Mouse (Mus musculus): Measurements from ENCODE around the gene Smoc1. TPM values are rescaled to one million over a fixed set of nuclear protein-coding genes. Genes with fewer than 3 reads are reported as not detected.

The Smoc1 gene
- polyA plus RNA-seq, 1 experiment from 2014 or later = 7.1 TPM

DNA sequence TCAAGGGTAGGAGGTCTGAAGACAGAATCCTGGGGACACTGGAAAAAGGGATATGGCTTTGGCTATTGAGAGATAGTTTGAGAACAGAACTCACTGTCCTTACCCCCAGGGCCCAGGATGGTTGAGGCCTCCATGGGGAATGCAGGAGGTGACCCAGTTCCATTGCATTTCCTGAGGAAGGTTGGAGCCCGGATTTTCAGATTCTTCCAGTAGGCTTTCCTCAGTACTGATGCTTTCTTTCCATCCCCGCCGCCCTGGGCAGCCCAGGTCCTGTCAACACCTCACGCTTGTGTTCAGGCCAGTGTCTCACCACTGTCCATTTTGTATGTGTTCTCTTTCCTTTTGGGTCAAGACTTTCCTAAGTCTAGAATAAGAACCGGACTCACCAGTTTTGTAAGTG is 56.5 kb downstream of the Smoc1 start:
- Histone ChIP-seq H3K9me3 (replicated peaks; ENCODE audit: control insufficient read depth, low read length) (peaks cover 4% of the 10 kb centered on the region; the same call in 1 of the 2 replicates), H3K36me3 (ENCODE audit: control insufficient read depth, insufficient read depth, low read length) (no peaks in the 10 kb centered on the region), H3K4me3 (ENCODE audit: low read depth, low read length) (no peak overlapping the region), H3K4me1 (ENCODE audit: control insufficient read depth, insufficient read depth, low read length) (no peaks in the 10 kb centered on the region), H3K27me3 (replicated peaks; ENCODE audit: control insufficient read depth, insufficient read depth, low read length) (no peaks in the 10 kb centered on the region), H3K27ac (ENCODE audit: low read depth, low read length) (no peak overlapping the region), H3K9ac (ENCODE audit: low read length) (no peak overlapping the region), H3K4me2 (ENCODE audit: low read length) (no peak overlapping the region)
- WGBS = 94% methylated on average over 5 of the region's 5 CpGs
- no peak for DNase-seq (ENCODE audit: low spot score)
- ATAC-seq = no peak

DNA sequence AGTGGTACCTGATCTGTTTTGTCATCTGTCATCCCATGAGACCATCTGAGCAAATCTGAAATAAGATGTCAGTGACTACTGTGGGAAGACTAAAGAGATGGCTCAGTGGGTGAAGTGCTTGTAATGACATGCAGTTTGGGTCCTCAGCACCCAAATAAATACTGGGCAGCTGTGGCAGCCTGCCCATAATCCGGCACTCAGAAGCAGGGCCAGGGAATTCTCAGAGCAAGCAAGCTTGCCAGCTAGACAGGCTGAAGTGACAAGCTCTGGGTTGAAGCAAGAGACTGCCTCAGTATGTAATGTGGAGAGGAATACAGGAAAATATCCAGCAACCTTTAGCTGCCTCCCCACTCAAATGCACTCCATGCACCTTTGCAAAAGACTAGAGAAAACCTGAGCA is 58.6 kb downstream of the Smoc1 start:
- Histone ChIP-seq H3K9ac (ENCODE audit: low read length) (no peak overlapping the region), H3K4me3 (ENCODE audit: low read depth, low read length) (no peak overlapping the region), H3K9me3 (replicated peaks; ENCODE audit: control insufficient read depth, low read length) (no peaks in the 10 kb centered on the region), H3K27me3 (replicated peaks; ENCODE audit: control insufficient read depth, insufficient read depth, low read length) (no peaks in the 10 kb centered on the region), H3K27ac (ENCODE audit: low read depth, low read length) (no peak overlapping the region), H3K36me3 (ENCODE audit: control insufficient read depth, insufficient read depth, low read length) (no peaks in the 10 kb centered on the region), H3K4me2 (ENCODE audit: low read length) (no peak overlapping the region), H3K4me1 (ENCODE audit: control insufficient read depth, insufficient read depth, low read length) (no peaks in the 10 kb centered on the region)
- DNase-seq (ENCODE audit: low spot score) (peak; percentile 50), ATAC-seq (no peak; the same call in 1 of the 2 replicates)
- WGBS = 62% methylated on average over 1 of the region's 1 CpGs

DNA sequence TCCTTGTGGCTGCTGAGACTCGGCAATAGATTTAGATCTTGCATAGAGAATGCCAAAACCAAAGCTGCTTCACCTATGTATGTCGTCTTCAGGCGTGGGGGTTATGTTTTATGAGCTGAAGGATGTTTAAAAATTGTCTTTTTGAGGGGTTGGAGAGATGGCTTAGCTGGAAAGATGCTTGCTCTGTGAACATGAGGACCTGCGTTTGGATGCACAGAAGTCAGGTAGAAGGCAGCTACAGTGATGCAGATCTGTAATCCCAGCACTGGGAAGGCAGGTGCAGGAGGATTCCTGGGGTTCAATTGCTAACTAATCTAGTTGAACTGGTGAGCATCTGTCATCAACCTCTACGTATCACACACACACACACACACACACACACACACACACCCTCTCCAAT is 61.5 kb downstream of the Smoc1 start:
- H3K9me3 ChIP-seq (replicated peaks; ENCODE audit: control insufficient read depth, low read length) = no peaks in the 10 kb centered on the region
- no peak overlapping the region for H3K9ac ChIP-seq (ENCODE audit: low read length)
- no peaks in the 10 kb centered on the region for H3K27me3 ChIP-seq (replicated peaks; ENCODE audit: control insufficient read depth, insufficient read depth, low read length)
- ATAC-seq (no peak), DNase-seq (ENCODE audit: low spot score) (no peak)
- no peak overlapping the region for H3K4me2 ChIP-seq (ENCODE audit: low read length)
- H3K4me1 ChIP-seq (ENCODE audit: control insufficient read depth, insufficient read depth, low read length) = no peaks in the 10 kb centered on the region
- 82% methylated on average over 5 of the region's 5 CpGs for WGBS
- H3K27ac ChIP-seq (ENCODE audit: low read depth, low read length) = no peak overlapping the region
- no peaks in the 10 kb centered on the region for H3K36me3 ChIP-seq (ENCODE audit: control insufficient read depth, insufficient read depth, low read length)
- no peak overlapping the region for H3K4me3 ChIP-seq (ENCODE audit: low read depth, low read length)

DNA sequence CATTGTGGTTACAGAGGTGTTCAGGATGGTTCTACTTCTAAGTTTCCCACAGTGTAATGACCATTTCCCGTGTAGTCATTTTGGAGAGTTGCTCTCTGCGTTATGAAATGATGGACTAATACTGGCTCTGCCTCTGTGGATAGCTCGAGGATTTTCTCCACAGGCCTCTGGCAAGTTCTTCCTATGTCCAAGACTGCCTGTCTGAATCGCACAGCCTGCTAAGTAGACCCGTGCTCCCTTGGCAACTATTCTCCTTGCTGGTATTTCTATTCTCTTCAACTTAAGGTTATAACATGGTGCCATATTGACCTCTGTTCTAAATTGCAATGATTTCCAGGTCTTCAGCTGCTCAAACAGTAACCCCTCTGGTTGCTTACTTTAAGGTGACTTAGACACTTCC is 65.0 kb downstream of the Smoc1 start:
- H3K4me2 ChIP-seq (ENCODE audit: low read length) = no peak overlapping the region
- H3K27me3 ChIP-seq (replicated peaks; ENCODE audit: control insufficient read depth, insufficient read depth, low read length) = no peaks in the 10 kb centered on the region
- H3K4me1 ChIP-seq (ENCODE audit: control insufficient read depth, insufficient read depth, low read length) = no peaks in the 10 kb centered on the region
- no peak overlapping the region for H3K27ac ChIP-seq (ENCODE audit: low read depth, low read length)
- H3K36me3 ChIP-seq (ENCODE audit: control insufficient read depth, insufficient read depth, low read length) = no peaks in the 10 kb centered on the region
- WGBS = 86% methylated on average over 5 of the region's 5 CpGs
- H3K4me3 ChIP-seq (ENCODE audit: low read depth, low read length) = no peak overlapping the region
- DNase-seq (ENCODE audit: low spot score) = no peak
- no peaks in the 10 kb centered on the region for H3K9me3 ChIP-seq (replicated peaks; ENCODE audit: control insufficient read depth, low read length)
- H3K9ac ChIP-seq (ENCODE audit: low read length) = no peak overlapping the region
- ATAC-seq = no peak

DNA sequence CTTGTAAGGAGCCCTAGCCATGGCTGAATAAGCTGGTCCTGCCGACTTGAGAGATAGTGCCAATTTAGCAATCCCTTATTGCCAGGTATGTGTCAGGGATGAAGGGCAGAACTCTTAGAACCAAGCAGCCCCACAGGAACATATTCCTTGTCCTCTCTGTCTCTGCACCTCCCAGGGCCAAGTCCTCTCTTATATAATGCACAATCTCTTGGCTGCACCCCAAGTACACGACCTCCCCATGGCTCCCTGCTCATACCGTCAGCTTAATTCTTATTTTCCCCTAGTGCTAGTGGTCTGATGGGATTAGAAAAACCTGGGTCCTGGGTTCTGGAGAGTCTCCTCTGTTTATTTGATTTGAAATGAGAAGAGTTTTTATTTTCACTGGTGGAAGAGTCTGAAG is 66.0 kb downstream of the Smoc1 start:
- H3K36me3 ChIP-seq (ENCODE audit: control insufficient read depth, insufficient read depth, low read length) = no peaks in the 10 kb centered on the region
- H3K9me3 ChIP-seq (replicated peaks; ENCODE audit: control insufficient read depth, low read length) = no peaks in the 10 kb centered on the region
- H3K9ac ChIP-seq (ENCODE audit: low read length) = no peak overlapping the region
- H3K4me1 ChIP-seq (ENCODE audit: control insufficient read depth, insufficient read depth, low read length) = no peaks in the 10 kb centered on the region
- 87% methylated on average over 3 of the region's 3 CpGs for WGBS
- H3K4me3 ChIP-seq (ENCODE audit: low read depth, low read length) = no peak overlapping the region
- H3K4me2 ChIP-seq (ENCODE audit: low read length) = no peak overlapping the region
- H3K27ac ChIP-seq (ENCODE audit: low read depth, low read length) = no peak overlapping the region
- H3K27me3 ChIP-seq (replicated peaks; ENCODE audit: control insufficient read depth, insufficient read depth, low read length) = no peaks in the 10 kb centered on the region
- DNase-seq (ENCODE audit: low spot score) = no peak
- ATAC-seq = no peak

DNA sequence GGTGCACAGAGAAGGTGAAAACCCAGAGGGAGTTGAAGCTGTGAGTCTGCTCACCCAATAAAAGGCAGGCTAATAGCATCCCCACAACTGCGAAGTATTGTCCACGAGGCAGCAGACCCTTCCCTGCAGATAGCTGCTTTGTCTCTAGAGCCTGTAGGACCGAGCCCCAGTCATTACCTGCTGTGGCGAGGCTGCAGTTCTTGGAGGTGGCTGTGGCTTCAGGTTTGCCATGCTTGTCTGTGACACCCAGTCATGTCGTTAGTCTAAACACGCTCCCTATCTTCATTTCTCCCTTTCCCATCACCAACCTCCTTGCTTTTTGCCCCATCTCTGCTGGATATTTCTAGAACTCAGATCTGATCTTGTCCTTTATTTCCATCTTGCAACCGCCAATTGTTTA is 66.6 kb downstream of the Smoc1 start:
- Histone ChIP-seq H3K36me3 (ENCODE audit: control insufficient read depth, insufficient read depth, low read length) (no peaks in the 10 kb centered on the region), H3K4me1 (ENCODE audit: control insufficient read depth, insufficient read depth, low read length) (no peaks in the 10 kb centered on the region), H3K9me3 (replicated peaks; ENCODE audit: control insufficient read depth, low read length) (no peaks in the 10 kb centered on the region), H3K27ac (ENCODE audit: low read depth, low read length) (no peak overlapping the region), H3K9ac (ENCODE audit: low read length) (no peak overlapping the region), H3K4me3 (ENCODE audit: low read depth, low read length) (no peak overlapping the region), H3K4me2 (ENCODE audit: low read length) (no peak overlapping the region), H3K27me3 (replicated peaks; ENCODE audit: control insufficient read depth, insufficient read depth, low read length) (no peaks in the 10 kb centered on the region)
- 66% methylated on average over 7 of the region's 7 CpGs for WGBS
- no peak for ATAC-seq
- no peak for DNase-seq (ENCODE audit: low spot score)

DNA sequence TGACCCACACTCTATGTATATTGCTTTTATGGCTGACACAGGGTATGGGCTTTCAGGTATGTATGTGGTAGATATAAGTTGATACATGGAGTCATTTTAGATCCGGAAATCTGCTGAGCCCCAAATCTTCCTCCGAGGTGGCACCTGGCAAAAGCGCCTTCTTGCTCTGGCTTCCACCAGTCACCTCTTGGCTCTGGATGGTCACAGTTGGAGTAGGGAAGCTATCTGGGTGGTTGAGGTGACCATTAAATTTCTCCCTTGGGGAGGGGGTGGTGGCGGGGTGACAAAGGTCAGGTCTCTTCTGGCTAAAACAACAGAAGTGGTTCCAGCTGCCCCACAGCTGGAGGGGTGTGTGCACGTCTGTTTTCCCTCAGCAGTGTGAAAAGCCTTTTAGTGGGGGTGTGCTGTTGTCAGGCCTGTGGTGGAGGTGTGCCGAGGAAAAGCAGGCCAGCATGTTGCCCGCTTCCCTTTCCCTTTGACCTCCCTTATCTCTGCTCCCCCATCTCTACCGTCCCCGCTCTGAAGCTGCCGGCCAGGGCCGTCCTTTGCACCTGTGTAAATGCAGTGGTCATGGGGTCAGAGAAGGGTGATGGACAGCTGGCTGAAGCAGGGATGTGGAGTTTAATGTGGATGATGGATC is 68.3 kb downstream of the Smoc1 start:
- no peaks in the 10 kb centered on the region for H3K36me3 ChIP-seq (ENCODE audit: control insufficient read depth, insufficient read depth, low read length)
- H3K9me3 ChIP-seq (replicated peaks; ENCODE audit: control insufficient read depth, low read length) = no peaks in the 10 kb centered on the region
- DNase-seq (ENCODE audit: low spot score) = no peak
- ATAC-seq = no peak
- no peak overlapping the region for H3K4me2 ChIP-seq (ENCODE audit: low read length)
- no peak overlapping the region for H3K9ac ChIP-seq (ENCODE audit: low read length)
- H3K27ac ChIP-seq (ENCODE audit: low read depth, low read length) = no peak overlapping the region
- H3K27me3 ChIP-seq (replicated peaks; ENCODE audit: control insufficient read depth, insufficient read depth, low read length) = no peaks in the 10 kb centered on the region
- H3K4me3 ChIP-seq (ENCODE audit: low read depth, low read length) = no peak overlapping the region
- WGBS = 74% methylated on average over 11 of the region's 11 CpGs
- H3K4me1 ChIP-seq (ENCODE audit: control insufficient read depth, insufficient read depth, low read length) = no peaks in the 10 kb centered on the region

DNA sequence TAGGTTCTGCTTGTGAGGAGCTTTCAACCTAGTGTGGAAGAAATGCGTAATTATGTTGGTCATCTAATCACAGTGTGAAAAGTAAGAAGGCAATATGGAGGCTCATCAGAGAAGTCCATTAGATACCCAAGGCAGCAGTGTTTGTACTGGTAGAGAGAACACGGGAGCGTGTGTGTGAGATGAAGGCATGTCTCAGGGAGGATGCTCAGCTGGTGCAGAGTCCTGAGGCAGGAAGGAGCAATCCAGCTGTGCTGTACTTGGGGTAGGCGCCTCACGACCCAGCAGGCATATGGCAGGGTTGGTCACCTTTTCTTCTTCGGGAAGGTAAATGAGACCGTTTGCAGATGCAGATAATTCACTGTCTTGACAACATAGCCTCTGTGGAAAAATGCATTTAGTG is 70.7 kb downstream of the Smoc1 start:
- H3K36me3 ChIP-seq (ENCODE audit: control insufficient read depth, insufficient read depth, low read length) = no peaks in the 10 kb centered on the region
- H3K4me2 ChIP-seq (ENCODE audit: low read length) = no peak overlapping the region
- no peak for ATAC-seq
- H3K4me3 ChIP-seq (ENCODE audit: low read depth, low read length) = no peak overlapping the region
- 79% methylated on average over 7 of the region's 7 CpGs for WGBS
- no peaks in the 10 kb centered on the region for H3K9me3 ChIP-seq (replicated peaks; ENCODE audit: control insufficient read depth, low read length)
- no peak for DNase-seq (ENCODE audit: low spot score)
- H3K27me3 ChIP-seq (replicated peaks; ENCODE audit: control insufficient read depth, insufficient read depth, low read length) = no peaks in the 10 kb centered on the region
- H3K27ac ChIP-seq (ENCODE audit: low read depth, low read length) = no peak overlapping the region
- no peak overlapping the region for H3K9ac ChIP-seq (ENCODE audit: low read length)
- H3K4me1 ChIP-seq (ENCODE audit: control insufficient read depth, insufficient read depth, low read length) = no peaks in the 10 kb centered on the region

DNA sequence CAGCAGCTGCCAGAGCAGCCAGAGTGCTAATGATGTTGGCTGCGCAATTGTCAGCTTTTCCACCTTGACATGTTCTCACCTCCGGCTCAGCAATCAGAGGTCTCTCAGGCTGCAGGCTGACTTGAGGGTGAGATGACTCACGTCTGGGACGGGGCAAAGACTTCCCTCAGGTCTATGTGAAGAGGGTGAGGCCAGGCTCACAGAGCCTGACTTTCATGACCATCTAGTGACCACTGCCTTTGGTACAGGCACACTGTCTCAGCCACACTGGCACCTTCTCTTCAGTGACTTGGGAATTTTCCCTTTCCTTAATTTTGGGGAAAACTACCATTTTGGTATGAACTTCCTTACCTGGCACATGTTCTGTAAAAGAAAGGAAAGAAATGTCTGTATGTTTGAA is 71.1 kb downstream of the Smoc1 start:
- H3K4me3 ChIP-seq (ENCODE audit: low read depth, low read length) = no peak overlapping the region
- no peaks in the 10 kb centered on the region for H3K9me3 ChIP-seq (replicated peaks; ENCODE audit: control insufficient read depth, low read length)
- H3K27me3 ChIP-seq (replicated peaks; ENCODE audit: control insufficient read depth, insufficient read depth, low read length) = no peaks in the 10 kb centered on the region
- no peaks in the 10 kb centered on the region for H3K36me3 ChIP-seq (ENCODE audit: control insufficient read depth, insufficient read depth, low read length)
- DNase-seq (ENCODE audit: low spot score) = no peak
- no peak overlapping the region for H3K4me2 ChIP-seq (ENCODE audit: low read length)
- no peak for ATAC-seq
- no peak overlapping the region for H3K9ac ChIP-seq (ENCODE audit: low read length)
- no peaks in the 10 kb centered on the region for H3K4me1 ChIP-seq (ENCODE audit: control insufficient read depth, insufficient read depth, low read length)
- WGBS = 72% methylated on average over 4 of the region's 4 CpGs
- no peak overlapping the region for H3K27ac ChIP-seq (ENCODE audit: low read depth, low read length)
